Mouse (Mus musculus): Measurements from ENCODE around the gene Map3k4.
"Not testable (repeated sequence)": the region's sequence is repeated elsewhere in the genome, so short reads cannot be mapped to it uniquely, and the experiment has no call there.

DNA sequence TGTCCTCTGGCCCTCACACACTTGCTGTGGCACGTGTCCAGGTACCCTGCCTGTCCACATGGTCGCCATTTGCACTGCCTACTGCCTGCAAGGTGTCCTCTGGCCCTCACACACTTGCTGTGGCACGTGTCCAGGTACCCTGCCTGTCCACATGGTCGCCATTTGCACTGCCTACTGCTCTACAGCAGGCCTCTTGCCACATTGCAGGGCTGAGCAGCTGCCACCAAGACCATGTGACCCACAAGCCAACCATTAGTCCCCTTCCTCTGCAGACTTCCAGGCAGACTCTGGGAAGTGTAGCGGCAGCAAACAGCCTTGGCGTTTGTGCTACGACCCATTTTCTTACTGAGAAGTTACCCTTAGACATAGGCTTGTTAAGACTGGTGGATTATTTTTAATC lies 94.0 kb downstream of the Map3k4 start:
- not testable (repeated sequence) for TF ChIP-seq EP300, CTCF (IDR thresholded peaks at IDR 0.05; ENCODE audit: low read depth)
